Mouse (Mus musculus) spleen, adult 2 months (tissue): ENCODE measurements around the gene Snap47.

Experiments used
- CTCF ChIP-seq: fragments of 200-500 bp; IDR thresholded peaks from 2 replicates; pipeline ENCODE4 v1.5.1; 2011; ENCODE audit warnings: mild to moderate bottlenecking, inconsistent platforms; ENCODE audit not compliant: insufficient read depth, insufficient read length, insufficient replicate concordance; ENCODE audit errors: extremely low read depth
- POLR2A ChIP-seq: fragments of 200-500 bp; IDR thresholded peaks from 2 replicates; pipeline ENCODE4 v1.6.1; 2011; ENCODE audit warnings: low read depth, low read length, inconsistent platforms

DNA sequence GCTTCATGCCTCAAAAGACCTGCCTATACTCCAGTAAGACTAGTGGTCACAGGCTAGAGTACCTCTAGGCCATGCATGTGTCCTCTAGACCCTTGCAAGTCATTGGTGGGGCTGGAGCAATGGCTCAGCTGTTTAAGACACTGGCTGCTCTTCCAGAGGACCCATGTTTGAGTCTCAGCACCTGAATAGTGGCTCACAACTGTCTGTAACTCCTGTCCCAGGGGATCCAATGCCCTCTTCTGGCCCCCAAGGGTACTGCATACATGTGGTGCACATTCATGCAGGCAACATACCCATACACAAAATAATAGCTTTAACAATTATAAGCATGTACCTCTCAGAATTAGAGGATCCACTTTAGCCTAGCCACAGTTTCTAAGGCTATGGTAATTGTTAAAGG, 7.9 kb downstream of the Snap47 start:
- no peak for TF ChIP-seq CTCF
- TF ChIP-seq POLR2A = no peak
